Mouse (Mus musculus): Measurements from ENCODE around the gene Apol9b. TPM values are rescaled to one million over a fixed set of nuclear protein-coding genes. Genes with fewer than 3 reads are reported as not detected.

The Apol9b gene
- polyA plus RNA-seq, 1 experiment from 2014 or later, result not detected

DNA sequence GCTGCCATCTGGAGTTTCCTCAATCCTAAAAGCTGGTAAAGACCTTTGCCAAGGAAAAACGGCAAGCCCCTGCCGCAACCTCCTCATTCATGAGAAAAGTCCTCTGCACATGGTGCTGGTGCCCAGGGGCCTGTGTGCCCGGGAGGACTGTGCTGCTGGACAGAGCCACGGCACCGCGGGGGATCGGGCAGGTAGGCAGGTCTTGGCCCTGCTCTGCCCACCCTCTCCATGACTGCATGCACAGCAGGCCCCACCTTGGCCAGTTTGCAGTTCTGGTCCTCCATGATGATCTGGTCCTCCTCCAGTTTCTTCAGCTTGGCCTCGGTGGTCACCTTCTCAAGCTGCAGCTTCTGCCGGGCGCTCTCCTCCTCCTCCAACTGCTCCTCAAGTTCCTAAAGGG is 45.5 kb downstream of the Apol9b start:
- ATAC-seq (ENCODE audit: insufficient number of reproducible peaks, low FRiP score, low TSS enrichment, low read depth) (no peak), DNase-seq (ENCODE audit: low spot score) (no peak)
- Histone ChIP-seq H3K9ac (ENCODE audit: low read length) (no peak overlapping the region), H3K4me3 (ENCODE audit: low read depth, low read length) (no peak overlapping the region), H3K4me1 (ENCODE audit: control insufficient read depth, insufficient read depth, low read length) (no peaks in the 10 kb centered on the region), H3K36me3 (ENCODE audit: control insufficient read depth, insufficient read depth, low read length) (peaks cover 58% of the 10 kb centered on the region), H3K27ac (replicated peaks; ENCODE audit: low read depth, low read length) (no peak overlapping the region), H3K4me2 (ENCODE audit: low read depth, severe bottlenecking) (no peak overlapping the region), H3K27me3 (ENCODE audit: control insufficient read depth, insufficient read depth, low read length) (no peaks in the 10 kb centered on the region), H3K9me3 (ENCODE audit: control insufficient read depth, low read length) (no peaks in the 10 kb centered on the region)
- WGBS, result 95% methylated on average over 10 of the region's 10 CpGs

DNA sequence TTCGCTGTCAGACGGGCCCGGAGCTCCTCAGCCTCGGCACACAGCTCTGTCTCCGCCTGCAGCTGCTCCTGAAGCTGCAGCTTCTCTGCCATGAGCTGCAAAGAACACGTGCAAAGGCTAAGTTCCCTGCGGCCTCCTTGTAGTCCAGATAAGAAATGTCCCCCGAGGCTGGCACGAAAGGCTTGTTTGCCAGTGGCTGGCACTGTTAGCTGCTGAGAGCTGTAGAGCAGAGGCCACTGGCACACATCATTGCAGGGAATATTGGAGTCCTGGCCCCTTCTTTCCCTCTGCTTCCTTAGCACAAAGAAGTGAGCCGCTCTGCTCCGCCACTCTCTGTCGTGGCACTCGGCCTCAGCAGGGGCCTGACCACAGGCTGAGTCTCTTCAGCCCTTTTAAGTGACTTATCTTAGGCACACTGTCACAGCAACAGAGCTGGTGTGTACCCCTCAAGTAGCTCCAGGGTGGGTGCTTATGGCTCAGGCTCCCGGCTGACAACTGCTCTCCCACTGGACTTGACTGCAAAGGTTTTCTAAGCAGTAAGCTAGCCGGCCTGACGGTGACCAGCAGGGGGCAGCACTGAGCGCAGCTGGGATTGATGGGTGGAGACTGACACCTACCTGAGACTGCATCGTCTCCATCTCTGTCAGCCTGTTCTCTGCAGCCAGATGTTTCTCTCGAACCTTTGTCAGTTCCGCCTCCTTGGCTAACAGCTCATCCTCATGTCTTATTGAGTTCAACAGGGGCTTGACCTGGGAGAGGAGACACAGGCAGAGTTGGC is 46.5 kb downstream of the Apol9b start:
- ATAC-seq (ENCODE audit: insufficient number of reproducible peaks, low FRiP score, low TSS enrichment, low read depth), result no peak
- 67% methylated on average over 20 of the region's 20 CpGs for WGBS
- peaks cover 60% of the 10 kb centered on the region for H3K36me3 ChIP-seq (ENCODE audit: control insufficient read depth, insufficient read depth, low read length)

DNA sequence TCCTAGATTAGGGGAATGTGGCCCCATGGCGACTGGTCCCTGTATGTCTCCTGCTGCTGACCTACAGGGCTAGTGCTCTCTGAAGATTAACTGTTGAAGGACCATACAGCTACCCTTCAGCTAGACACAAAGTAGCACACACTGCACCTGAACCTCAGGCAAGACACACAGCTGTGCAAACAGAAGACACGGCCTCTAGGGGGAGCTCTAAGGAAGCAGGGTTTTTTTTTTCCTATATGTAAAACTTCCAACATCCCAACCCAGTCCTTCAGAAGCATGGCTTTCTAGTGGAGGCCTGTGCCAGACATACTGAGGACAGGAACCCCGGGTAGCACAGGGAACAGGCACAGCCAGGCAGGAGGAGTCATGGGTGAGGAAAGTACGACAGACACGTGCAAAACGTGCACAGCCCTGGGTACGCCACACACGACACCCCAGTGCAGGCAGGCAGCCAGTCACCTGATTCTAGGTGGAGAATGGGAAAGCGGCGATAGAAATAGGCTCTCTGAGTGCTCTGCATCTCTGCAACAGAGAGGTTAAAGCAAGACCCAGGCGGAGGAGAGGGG is 53.7 kb downstream of the Apol9b start:
- H3K36me3 ChIP-seq (ENCODE audit: control insufficient read depth, insufficient read depth, low read length), result peaks cover 41% of the 10 kb centered on the region
- 87% methylated on average over 11 of the region's 11 CpGs for WGBS
- H3K4me3 ChIP-seq (ENCODE audit: low read depth, low read length), result no peak overlapping the region
- no peak overlapping the region for H3K9ac ChIP-seq (ENCODE audit: low read length)
- H3K4me2 ChIP-seq (ENCODE audit: low read depth, severe bottlenecking), result no peak overlapping the region
- ATAC-seq (ENCODE audit: insufficient number of reproducible peaks, low FRiP score, low TSS enrichment, low read depth) (no peak), DNase-seq (ENCODE audit: low spot score) (peak; percentile 47)
- H3K9me3 ChIP-seq (ENCODE audit: control insufficient read depth, low read length), result no peaks in the 10 kb centered on the region
- no peaks in the 10 kb centered on the region for H3K4me1 ChIP-seq (ENCODE audit: control insufficient read depth, insufficient read depth, low read length)
- no peaks in the 10 kb centered on the region for H3K27me3 ChIP-seq (ENCODE audit: control insufficient read depth, insufficient read depth, low read length)
- no peak overlapping the region for H3K27ac ChIP-seq (replicated peaks; ENCODE audit: low read depth, low read length)

More for the DNA sequence above, 46.5 kb downstream of the Apol9b start:
- no peaks in the 10 kb centered on the region for H3K9me3 ChIP-seq (ENCODE audit: control insufficient read depth, low read length)
- H3K4me2 ChIP-seq (ENCODE audit: low read depth, severe bottlenecking), result no peak overlapping the region
- peak; percentile 91 for DNase-seq (ENCODE audit: low spot score)
- no peak overlapping the region for H3K9ac ChIP-seq (ENCODE audit: low read length)
- no peaks in the 10 kb centered on the region for H3K4me1 ChIP-seq (ENCODE audit: control insufficient read depth, insufficient read depth, low read length)
- no peaks in the 10 kb centered on the region for H3K27me3 ChIP-seq (ENCODE audit: control insufficient read depth, insufficient read depth, low read length)
- no peak overlapping the region for H3K27ac ChIP-seq (replicated peaks; ENCODE audit: low read depth, low read length)
- H3K4me3 ChIP-seq (ENCODE audit: low read depth, low read length), result no peak overlapping the region

DNA sequence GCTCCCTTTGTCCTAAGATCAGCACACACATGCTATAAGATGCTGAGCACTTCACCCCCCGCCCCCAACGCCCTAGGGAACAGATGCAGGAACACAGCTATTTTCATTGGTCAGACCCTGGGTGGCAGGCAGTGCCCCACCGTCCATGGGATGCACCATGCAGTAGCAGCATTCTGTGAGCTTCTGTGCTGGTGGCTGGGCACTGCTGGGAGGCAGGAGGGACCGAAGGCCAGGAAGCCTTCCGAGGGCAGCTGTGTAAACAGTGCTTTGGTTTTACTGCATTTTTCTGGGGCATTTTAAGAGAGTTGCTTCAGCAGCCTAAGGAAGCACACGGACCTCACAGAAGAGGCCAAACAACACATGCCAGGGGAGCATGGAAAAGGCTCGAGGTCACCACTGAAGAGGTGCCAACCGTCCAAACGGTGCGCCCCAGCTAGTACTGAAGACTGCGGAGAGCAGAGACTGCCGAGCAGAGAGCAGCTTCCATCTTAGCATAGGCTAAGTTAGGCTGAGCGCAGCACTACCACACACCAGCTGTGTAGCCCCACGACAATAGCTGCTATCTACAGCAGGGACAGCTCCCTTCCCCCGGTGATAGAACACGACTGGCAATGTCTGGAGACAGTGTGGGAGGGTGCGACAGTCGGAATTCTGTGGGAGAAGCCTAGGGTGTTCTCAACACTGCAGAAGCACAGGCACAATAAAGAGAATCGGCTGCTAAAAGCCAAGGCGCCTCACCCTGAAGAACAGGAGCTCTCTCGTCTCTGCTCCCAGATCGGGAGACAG is 55.4 kb downstream of the Apol9b start:
- no peak overlapping the region for H3K27ac ChIP-seq (replicated peaks; ENCODE audit: low read depth, low read length)
- no peak overlapping the region for H3K4me2 ChIP-seq (ENCODE audit: low read depth, severe bottlenecking)
- DNase-seq (ENCODE audit: low spot score) (no peak), ATAC-seq (ENCODE audit: insufficient number of reproducible peaks, low FRiP score, low TSS enrichment, low read depth) (no peak)
- H3K4me1 ChIP-seq (ENCODE audit: control insufficient read depth, insufficient read depth, low read length), result no peaks in the 10 kb centered on the region
- 86% methylated on average over 22 of the region's 22 CpGs for WGBS
- no peak overlapping the region for H3K9ac ChIP-seq (ENCODE audit: low read length)
- H3K36me3 ChIP-seq (ENCODE audit: control insufficient read depth, insufficient read depth, low read length), result peaks cover 47% of the 10 kb centered on the region
- H3K9me3 ChIP-seq (ENCODE audit: control insufficient read depth, low read length), result no peaks in the 10 kb centered on the region
- H3K4me3 ChIP-seq (ENCODE audit: low read depth, low read length), result no peak overlapping the region
- no peaks in the 10 kb centered on the region for H3K27me3 ChIP-seq (ENCODE audit: control insufficient read depth, insufficient read depth, low read length)

DNA sequence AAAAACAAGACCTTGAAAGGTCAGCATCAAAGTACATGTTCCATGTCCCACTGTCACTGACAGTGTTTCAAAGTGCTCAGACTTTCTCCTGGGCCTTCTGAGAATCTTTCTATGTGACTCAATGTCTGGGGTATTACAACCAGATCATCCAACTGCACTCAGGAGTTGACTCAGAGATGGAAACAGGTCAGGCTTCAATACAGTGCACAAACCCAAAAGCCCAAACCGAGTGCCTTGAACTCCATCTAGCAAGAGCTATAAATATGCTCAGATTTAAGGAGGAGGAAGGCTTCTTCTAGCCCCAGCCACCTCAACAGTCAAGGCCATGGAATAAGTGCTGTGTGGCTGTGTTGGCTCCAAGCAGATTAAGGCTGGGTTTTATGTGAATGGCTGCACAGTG is 57.0 kb downstream of the Apol9b start:
- Histone ChIP-seq H3K27me3 (ENCODE audit: control insufficient read depth, insufficient read depth, low read length) (no peaks in the 10 kb centered on the region), H3K4me2 (ENCODE audit: low read depth, severe bottlenecking) (no peak overlapping the region), H3K36me3 (ENCODE audit: control insufficient read depth, insufficient read depth, low read length) (peaks cover 44% of the 10 kb centered on the region), H3K27ac (replicated peaks; ENCODE audit: low read depth, low read length) (no peak overlapping the region), H3K9ac (ENCODE audit: low read length) (no peak overlapping the region), H3K4me1 (ENCODE audit: control insufficient read depth, insufficient read depth, low read length) (no peaks in the 10 kb centered on the region), H3K9me3 (ENCODE audit: control insufficient read depth, low read length) (no peaks in the 10 kb centered on the region), H3K4me3 (ENCODE audit: low read depth, low read length) (no peak overlapping the region)
- DNase-seq (ENCODE audit: low spot score) (no peak), ATAC-seq (ENCODE audit: insufficient number of reproducible peaks, low FRiP score, low TSS enrichment, low read depth) (no peak)
- WGBS, result 91% methylated on average over 1 of the region's 1 CpGs

Other genes starting within 250 kb of the Apol9b start
- not detected in 2 replicates for gene Apol11a, start 220.8 kb upstream of the Apol9b start, polyA plus RNA-seq (2014; fragmentation: Nextera tagmentation; extraction: Ambion mirVana)
- gene Apol7c, start 195.7 kb upstream of the Apol9b start, polyA plus RNA-seq (2014; fragmentation: Nextera tagmentation; extraction: Ambion mirVana), result not detected in 2 replicates
- not detected in 2 replicates for gene 1700025B11Rik, start 167.1 kb upstream of the Apol9b start, polyA plus RNA-seq (2014; fragmentation: Nextera tagmentation; extraction: Ambion mirVana)
- 0.08 TPM in 1 of 2 replicates, not detected in the other for gene Apol10b, start 132.9 kb upstream of the Apol9b start, polyA plus RNA-seq (2014; fragmentation: Nextera tagmentation; extraction: Ambion mirVana)
- gene Gm36245, start 129.8 kb upstream of the Apol9b start, polyA plus RNA-seq (2014; fragmentation: Nextera tagmentation; extraction: Ambion mirVana), result not detected in 2 replicates
- gene Apol11b, start 85.8 kb upstream of the Apol9b start, polyA plus RNA-seq (2014; fragmentation: Nextera tagmentation; extraction: Ambion mirVana), result 0.16 TPM in 1 of 2 replicates, not detected in the other
- gene Apol7e, start 30.2 kb upstream of the Apol9b start, polyA plus RNA-seq (2014; fragmentation: Nextera tagmentation; extraction: Ambion mirVana), result not detected in 2 replicates
- not detected in 2 replicates for gene Apol8, start 28.0 kb downstream of the Apol9b start, polyA plus RNA-seq (2014; fragmentation: Nextera tagmentation; extraction: Ambion mirVana)
- 33.2 and 38.1 TPM in 2 replicates for gene Myh9, start 113.1 kb downstream of the Apol9b start, polyA plus RNA-seq (2014; fragmentation: Nextera tagmentation; extraction: Ambion mirVana)
- 263 and 266 TPM in 2 replicates for gene Txn2, start 200.0 kb downstream of the Apol9b start, polyA plus RNA-seq (2014; fragmentation: Nextera tagmentation; extraction: Ambion mirVana)
- 6.1 and 7.2 TPM in 2 replicates for gene Foxred2, start 227.7 kb downstream of the Apol9b start, polyA plus RNA-seq (2014; fragmentation: Nextera tagmentation; extraction: Ambion mirVana)
- 249 and 259 TPM in 2 replicates for gene Eif3d, start 241.8 kb downstream of the Apol9b start, polyA plus RNA-seq (2014; fragmentation: Nextera tagmentation; extraction: Ambion mirVana)

All from limb, embryonic 11.5 days (tissue).